Mouse (Mus musculus): ENCODE results near the gene Gm10197. TPM values are rescaled to one million over a fixed set of nuclear protein-coding genes. Genes with fewer than 3 reads are reported as not detected.

Gm10197 gene
- polyA plus RNA-seq, 1 experiment = not detected

Other genes with a start within 250 kb of the Gm10197 start
- 72.3 and 83.1 TPM in 2 replicates for gene Add3, start 231.3 kb downstream of the Gm10197 start, polyA plus RNA-seq (2012; rRNA removed)
- gene Mxi1, start 61.2 kb downstream of the Gm10197 start, polyA plus RNA-seq (2012; rRNA removed) = 76.6 and 85.8 TPM in 2 replicates
- 26.3 and 29.4 TPM in 2 replicates for gene Smndc1, start 18.8 kb upstream of the Gm10197 start, polyA plus RNA-seq (2012; rRNA removed)
- gene Dusp5, start 157.3 kb upstream of the Gm10197 start, polyA plus RNA-seq (2012; rRNA removed) = 20.1 and 31.8 TPM in 2 replicates
- gene Nutf2-ps1, start 217.3 kb upstream of the Gm10197 start, polyA plus RNA-seq (2012; rRNA removed) = 25.4 and 28.4 TPM in 2 replicates
- 33.8 and 37.6 TPM in 2 replicates for gene Smc3, start 228.6 kb upstream of the Gm10197 start, polyA plus RNA-seq (2012; rRNA removed)